Mouse (Mus musculus): ENCODE data around the gene 4930474N05Rik.

Gene 4930474N05Rik

DNA sequence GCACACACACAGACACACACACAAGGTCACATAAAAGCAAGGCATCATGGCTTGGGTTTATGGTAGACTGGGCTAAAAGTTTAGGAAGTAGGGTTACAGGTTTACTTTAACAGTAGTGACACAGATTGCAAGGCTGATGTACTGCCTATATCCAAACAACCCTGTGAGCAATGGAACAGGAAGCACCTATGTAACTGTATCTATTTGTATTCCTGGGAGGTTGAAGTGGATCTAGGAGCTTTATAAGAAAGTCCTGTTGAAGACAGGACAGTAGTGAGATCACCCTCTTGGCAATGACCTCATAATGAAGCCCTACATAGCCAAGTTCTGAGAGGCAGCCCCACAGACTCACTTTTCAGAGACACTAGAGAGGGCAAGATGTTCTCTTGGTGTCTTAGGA lies at the start of gene 4930474N05Rik:
Gene 4930474N05Rik (plus strand): TSS at position 301 of the 400 bp plus-strand sequence.
- Histone ChIP-seq H3K27me3 (ENCODE audit: control insufficient read depth, insufficient read depth, low read length, poor library complexity, severe bottlenecking) (no peaks in the 10 kb centered on the region), H3K36me3 (ENCODE audit: control insufficient read depth, insufficient read depth, low read length, poor library complexity, severe bottlenecking) (no peaks in the 10 kb centered on the region)

DNA sequence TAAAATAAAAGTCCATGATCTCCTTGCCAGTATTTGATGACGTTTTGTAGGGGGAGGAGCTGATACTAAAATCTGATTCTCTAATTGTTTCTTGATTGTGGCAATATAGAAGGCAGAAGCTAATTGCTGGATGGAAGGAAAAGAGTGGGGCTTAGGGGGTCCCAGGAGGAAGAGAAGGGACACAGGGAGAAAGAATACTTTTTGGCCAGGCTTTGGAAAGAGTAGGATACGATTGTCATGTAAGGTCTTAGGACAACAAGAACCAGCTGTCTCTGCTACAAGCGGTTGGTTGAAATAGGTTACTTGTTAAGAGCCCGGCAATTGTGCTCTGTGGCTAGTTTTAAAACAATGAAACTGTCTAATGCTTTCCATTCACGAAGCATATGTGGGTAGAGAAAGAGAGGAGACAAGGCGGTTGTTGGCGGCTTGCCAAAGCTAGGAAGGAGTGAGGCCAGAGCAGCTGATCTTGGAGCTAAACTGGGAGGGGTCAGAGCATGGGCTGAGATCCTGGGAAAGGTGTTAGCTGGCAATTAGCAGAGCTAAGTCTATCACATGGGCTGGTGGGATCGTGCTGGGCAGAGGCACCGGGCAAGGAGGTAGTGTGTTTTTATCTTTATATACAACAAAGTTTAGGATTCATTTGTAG lies 45.8 kb upstream of the 4930474N05Rik start:
- no peaks in the 10 kb centered on the region for H3K36me3 ChIP-seq (ENCODE audit: control insufficient read depth, insufficient read depth, low read length, poor library complexity, severe bottlenecking)
- DNase-seq (ENCODE audit: low read depth, low spot score) = no peak
- no peaks in the 10 kb centered on the region for H3K27me3 ChIP-seq (ENCODE audit: control insufficient read depth, insufficient read depth, low read length, poor library complexity, severe bottlenecking)

More for the DNA sequence above, at the start of gene 4930474N05Rik:
- no peak for DNase-seq (ENCODE audit: low read depth, low spot score)

DNA sequence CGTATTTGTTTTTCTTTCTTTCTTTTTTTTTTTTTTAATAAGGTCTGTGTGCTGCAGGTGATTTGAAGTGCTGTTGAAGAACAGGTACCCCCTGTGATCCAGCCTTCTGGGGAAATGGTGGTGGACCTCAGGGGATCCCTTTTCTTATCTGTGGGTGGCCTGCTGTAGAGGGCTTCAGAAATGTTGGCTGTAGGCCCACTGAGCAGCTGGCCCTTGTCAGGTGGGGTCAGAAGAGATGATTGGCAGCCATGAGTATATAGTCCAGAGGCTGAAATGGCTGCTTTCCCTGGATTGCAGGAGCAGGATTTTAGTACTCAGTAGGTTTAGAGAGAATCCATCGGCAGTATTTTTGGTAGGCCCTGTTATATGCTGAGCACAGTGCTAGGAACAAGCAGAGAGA lies 41.4 kb upstream of the 4930474N05Rik start:
- Histone ChIP-seq H3K36me3 (ENCODE audit: control insufficient read depth, insufficient read depth, low read length, poor library complexity, severe bottlenecking) (no peaks in the 10 kb centered on the region), H3K27me3 (ENCODE audit: control insufficient read depth, insufficient read depth, low read length, poor library complexity, severe bottlenecking) (no peaks in the 10 kb centered on the region)
- DNase-seq (ENCODE audit: low read depth, low spot score) = no peak

DNA sequence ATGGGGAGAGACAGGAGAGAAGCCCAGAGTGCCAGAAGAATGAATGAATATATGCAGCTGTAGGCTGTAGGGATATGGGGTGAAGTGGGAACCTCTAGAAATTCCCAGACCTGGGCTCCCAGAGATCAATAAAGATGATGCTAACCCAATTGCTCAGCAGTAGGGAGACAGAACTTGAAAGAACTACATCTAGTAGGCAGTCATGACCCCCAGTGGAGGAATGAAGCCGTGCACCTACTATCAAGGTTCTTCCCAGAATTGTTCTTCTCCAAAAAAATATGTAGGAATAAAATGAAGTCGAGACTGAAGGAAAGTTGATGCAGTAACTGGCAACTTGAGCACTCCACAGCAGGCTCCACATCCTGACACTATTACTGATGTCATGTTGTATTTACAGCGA lies 3.8 kb downstream of the 4930474N05Rik start:
- no peaks in the 10 kb centered on the region for H3K36me3 ChIP-seq (ENCODE audit: control insufficient read depth, insufficient read depth, low read length, poor library complexity, severe bottlenecking)
- DNase-seq (ENCODE audit: low read depth, low spot score) = no peak
- H3K27me3 ChIP-seq (ENCODE audit: control insufficient read depth, insufficient read depth, low read length, poor library complexity, severe bottlenecking) = no peaks in the 10 kb centered on the region

DNA sequence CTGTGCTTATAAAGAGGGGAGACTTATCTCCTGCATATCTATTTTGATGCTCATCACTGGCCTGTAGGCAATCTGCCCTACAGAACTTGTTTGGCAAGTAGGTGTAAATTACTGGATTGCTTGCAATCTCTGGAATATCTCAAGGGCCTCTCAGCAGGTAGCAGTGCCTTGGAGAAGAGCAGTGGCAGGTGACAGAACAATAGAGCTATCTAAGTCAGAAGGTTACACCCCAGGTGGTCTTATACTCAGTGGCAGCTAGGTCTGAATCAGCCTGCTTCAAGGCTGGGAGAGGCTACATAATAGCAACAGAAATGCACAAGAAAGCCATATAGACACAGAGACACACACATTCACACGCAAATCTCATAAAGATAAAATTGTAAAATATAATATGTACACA lies 4.9 kb downstream of the 4930474N05Rik start:
- no peak for DNase-seq (ENCODE audit: low read depth, low spot score)
- Histone ChIP-seq H3K36me3 (ENCODE audit: control insufficient read depth, insufficient read depth, low read length, poor library complexity, severe bottlenecking) (no peaks in the 10 kb centered on the region), H3K27me3 (ENCODE audit: control insufficient read depth, insufficient read depth, low read length, poor library complexity, severe bottlenecking) (no peaks in the 10 kb centered on the region)

DNA sequence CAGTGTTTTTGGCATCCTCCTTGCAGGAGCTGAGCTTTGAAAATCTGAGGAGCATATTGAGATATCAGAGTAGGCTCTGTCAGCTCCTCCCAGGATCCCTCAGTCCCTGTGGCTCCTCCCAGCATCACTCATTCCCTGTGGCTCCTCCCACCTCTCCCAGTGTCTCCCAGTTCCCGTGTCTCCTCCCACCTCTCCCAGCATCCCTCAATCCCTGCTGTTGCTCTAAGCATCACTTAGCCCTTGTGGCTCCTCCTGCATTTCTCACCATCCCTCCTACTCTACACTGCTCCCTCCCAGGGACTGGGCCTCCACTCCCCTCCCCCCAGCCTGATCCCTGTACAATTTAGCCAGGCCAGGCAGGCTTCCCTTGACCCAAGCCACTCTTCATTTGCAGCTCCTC lies 6.0 kb downstream of the 4930474N05Rik start:
- DNase-seq (ENCODE audit: low read depth, low spot score) = no peak
- no peaks in the 10 kb centered on the region for H3K36me3 ChIP-seq (ENCODE audit: control insufficient read depth, insufficient read depth, low read length, poor library complexity, severe bottlenecking)
- H3K27me3 ChIP-seq (ENCODE audit: control insufficient read depth, insufficient read depth, low read length, poor library complexity, severe bottlenecking) = no peaks in the 10 kb centered on the region

DNA sequence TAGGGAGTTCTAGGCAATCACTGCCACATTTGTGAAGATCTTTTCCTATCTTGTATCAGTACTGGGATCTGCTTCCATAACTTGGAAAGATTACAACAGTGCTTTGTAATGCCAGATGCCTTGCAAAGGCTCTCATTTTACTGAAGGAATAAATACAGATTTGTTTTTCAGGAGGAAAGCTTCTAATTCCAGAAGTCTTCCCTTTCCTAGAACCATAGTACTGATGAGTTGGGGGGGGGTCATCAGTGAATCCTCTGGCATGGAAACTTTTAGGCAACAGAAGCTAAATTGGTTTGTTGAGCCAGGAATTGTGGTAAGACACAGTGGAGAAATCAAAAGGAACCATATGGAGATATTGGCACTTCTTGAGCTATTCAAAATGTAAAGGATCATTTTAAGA lies 19.8 kb downstream of the 4930474N05Rik start:
- DNase-seq (ENCODE audit: low read depth, low spot score) = no peak
- H3K36me3 ChIP-seq (ENCODE audit: control insufficient read depth, insufficient read depth, low read length, poor library complexity, severe bottlenecking) = no peaks in the 10 kb centered on the region
- no peaks in the 10 kb centered on the region for H3K27me3 ChIP-seq (ENCODE audit: control insufficient read depth, insufficient read depth, low read length, poor library complexity, severe bottlenecking)

DNA sequence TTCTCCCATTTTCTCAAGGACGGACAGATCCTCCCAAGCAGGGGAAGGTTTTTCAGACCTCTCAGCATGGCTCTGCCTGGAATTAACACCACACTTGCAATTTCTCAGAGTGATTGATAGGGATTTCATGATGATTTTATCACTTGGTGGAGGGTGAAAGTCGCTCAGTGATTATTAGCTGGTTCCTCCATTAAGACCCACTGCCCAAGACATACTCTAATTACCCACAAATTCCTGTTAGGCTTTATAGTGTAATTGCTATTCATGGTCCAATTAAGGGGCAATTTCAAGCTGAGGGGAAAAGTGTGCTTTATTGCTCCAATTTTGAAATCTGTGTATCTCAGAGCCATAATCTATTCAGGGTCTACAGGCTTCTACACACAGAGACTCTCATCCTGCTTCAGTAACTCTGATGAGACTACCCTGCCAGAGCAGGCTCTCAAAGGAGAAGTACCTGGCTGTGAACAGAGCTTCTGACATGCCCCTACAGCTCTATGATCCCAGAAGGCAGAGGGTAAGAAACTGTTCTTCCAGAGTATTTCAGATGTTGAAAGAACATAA lies 29.1 kb downstream of the 4930474N05Rik start:
- H3K36me3 ChIP-seq (ENCODE audit: control insufficient read depth, insufficient read depth, low read length, poor library complexity, severe bottlenecking) = no peaks in the 10 kb centered on the region
- H3K27me3 ChIP-seq (ENCODE audit: control insufficient read depth, insufficient read depth, low read length, poor library complexity, severe bottlenecking) = no peaks in the 10 kb centered on the region
- DNase-seq (ENCODE audit: low read depth, low spot score) = no peak

DNA sequence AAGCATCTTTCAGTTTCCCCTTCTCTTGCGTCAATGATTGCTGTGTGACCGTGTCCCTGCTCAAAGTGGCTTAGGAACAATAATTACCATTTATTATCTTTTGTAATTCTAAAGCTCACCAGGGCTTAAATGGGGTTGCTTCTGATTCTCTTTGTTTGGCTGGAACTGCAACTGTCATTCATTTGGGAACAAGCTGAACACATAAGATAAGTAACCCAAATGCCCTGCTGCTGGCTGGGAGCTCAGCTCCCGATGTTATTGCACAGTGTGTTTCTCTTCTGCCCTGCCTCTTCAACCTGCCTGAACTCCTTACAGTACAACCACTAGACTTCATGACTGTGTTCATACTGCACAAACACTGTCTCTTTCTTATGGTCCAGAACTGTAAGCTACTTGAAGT lies 41.0 kb downstream of the 4930474N05Rik start:
- DNase-seq (ENCODE audit: low read depth, low spot score) = no peak
- no peaks in the 10 kb centered on the region for H3K36me3 ChIP-seq (ENCODE audit: control insufficient read depth, insufficient read depth, low read length, poor library complexity, severe bottlenecking)
- no peaks in the 10 kb centered on the region for H3K27me3 ChIP-seq (ENCODE audit: control insufficient read depth, insufficient read depth, low read length, poor library complexity, severe bottlenecking)

DNA sequence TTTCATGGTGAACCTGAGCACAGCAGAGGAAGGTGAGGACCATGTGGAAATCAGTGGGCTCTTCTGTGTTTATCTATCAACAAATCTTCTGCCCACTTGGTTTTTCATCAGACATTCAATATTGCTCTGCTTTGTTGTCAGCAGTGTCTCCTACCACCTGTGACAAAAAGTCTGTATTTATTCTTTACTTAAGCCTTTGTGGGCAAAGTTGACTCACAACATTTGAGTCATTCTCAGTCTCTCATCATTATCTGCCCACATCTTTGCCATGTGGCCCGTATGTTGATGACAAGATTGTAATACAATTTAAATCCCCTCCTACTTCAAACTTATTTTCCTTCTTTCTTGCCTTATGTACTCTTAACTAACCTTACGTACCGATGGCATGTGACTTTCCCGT lies 43.0 kb downstream of the 4930474N05Rik start:
- Histone ChIP-seq H3K27me3 (ENCODE audit: control insufficient read depth, insufficient read depth, low read length, poor library complexity, severe bottlenecking) (no peaks in the 10 kb centered on the region; the same call in 1 of the 2 replicates), H3K36me3 (ENCODE audit: control insufficient read depth, insufficient read depth, low read length, poor library complexity, severe bottlenecking) (no peaks in the 10 kb centered on the region)
- no peak for DNase-seq (ENCODE audit: low read depth, low spot score)

DNA sequence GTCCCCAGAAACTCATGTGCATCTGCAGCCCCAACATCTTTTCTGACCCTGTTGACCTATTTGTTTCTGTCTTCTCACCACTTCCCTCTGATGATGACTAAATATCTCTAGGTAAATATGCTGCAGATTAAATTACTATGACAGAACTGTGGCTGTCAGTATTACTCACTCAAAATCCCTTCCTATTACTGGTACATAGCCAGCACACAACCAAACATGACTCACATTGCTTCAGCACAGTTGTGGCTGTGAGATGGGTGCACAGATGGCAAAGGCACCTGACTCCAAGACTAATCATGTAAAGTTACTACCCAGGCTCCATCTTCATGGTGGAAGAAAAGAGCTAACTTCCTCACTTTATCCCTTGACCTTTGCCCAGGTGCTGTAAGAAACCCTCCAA lies 50.5 kb downstream of the 4930474N05Rik start:
- no peak for DNase-seq (ENCODE audit: low read depth, low spot score)
- H3K27me3 ChIP-seq (ENCODE audit: control insufficient read depth, insufficient read depth, low read length, poor library complexity, severe bottlenecking) = no peaks in the 10 kb centered on the region; the same call in 1 of the 2 replicates
- H3K36me3 ChIP-seq (ENCODE audit: control insufficient read depth, insufficient read depth, low read length, poor library complexity, severe bottlenecking) = no peaks in the 10 kb centered on the region

Measured in splenic B cell, adult 2 months (primary cell).